Mouse (Mus musculus) spleen, embryonic (tissue): ENCODE measurements around the gene Rbm33.

ENCODE experiments used
- CTCF ChIA-PET: fragments of 350-600 bp; sonication (Branson Sonifier 250); formaldehyde crosslinking; loops from one replicate; lab custom pipeline; 2022; lab: Charles Lee

Gene Rbm33

DNA sequence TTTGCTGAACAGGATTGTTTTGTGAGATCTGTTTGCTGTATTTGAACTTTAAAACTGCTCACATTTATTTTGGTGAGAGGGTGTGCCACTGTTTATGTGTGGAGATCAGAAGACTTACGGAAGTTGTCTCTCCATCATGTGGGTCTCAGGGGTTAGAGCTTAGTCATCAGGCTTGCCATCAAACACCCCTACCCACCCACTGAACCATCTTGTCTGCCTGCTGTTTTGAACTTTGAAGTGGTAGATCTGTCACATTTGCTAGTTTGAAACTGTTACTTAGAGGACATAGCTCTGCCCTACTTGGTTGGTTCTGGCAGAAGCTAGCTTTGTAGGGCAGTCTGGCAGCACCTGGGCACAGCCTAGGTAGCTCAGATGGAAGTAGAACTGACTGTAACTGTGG is 85.8 kb downstream of the Rbm33 start:
- CTCF ChIA-PET, result no interaction called here

DNA sequence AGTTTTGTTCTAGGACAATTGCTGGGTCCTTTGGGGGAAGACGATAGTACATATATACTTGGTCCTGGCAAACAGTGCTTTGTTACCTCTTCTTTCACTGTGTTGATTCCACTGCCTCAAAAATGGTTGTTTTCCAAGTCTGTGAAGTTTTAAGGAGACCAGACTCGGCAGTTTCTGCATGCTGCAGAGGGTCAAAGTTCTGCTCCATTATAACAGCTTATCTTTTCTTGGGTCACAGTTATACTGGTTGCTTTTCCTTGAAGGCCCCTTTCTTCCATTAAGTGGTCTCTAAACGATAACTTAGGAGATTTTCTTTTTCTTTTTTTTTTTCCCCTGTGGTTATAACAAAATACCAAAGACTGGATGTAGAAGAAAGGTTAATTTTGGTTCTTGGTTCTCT is 89.7 kb downstream of the Rbm33 start:
- CTCF ChIA-PET, result no interaction called here

DNA sequence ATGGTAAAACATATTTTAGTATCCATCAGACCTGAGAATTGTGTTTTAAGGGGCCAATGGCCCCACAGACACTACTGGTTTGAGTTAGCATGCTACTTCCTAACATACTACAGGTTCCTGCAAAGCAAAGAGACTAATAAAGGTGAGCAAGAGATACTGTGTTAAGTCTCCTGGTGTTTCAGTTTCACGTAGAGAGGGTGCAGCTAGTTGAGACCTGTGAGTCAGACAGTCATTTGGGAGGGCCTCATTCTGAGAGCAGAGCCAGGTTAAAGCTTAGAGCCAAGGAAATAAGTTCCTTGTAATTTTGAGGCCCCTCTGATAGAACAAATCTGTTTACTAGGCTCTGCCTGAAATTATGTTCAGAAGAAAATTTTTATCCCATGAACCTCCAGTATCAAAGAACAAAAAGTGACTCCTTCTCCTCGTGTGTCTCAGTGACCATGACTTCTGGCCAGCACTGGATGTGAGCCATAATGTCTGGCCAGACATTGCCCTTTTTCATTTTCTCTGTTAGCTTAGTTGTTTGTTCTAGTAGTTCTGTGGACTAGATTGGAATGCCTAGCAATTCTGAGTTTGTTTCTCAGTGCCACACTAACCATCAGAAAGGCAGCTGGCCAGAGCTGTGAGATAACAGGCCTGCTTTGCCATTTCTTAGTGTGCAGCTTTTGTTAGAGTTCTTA is 95.2 kb downstream of the Rbm33 start:
- CTCF ChIA-PET, result no interaction called here

DNA sequence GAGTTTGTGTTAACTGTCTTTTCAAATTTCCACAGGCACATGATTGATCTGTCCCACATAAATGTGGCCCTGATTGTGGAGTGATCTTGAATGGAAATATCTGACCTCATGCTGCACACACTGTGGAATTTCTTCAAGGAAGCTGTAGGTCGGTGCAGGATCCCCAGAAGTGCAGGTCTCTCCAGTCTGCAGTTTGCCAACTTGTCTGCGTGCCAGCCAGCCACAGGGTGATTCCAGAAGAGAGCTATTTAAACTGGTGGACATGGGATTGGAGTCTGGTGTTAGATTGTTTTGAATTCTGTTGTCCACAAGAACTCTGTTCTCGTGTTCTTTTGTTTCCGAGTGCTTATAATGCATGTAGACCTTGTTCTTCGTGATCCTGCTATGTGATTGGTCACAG is 96.6 kb downstream of the Rbm33 start:
- CTCF ChIA-PET, result no interaction called here

DNA sequence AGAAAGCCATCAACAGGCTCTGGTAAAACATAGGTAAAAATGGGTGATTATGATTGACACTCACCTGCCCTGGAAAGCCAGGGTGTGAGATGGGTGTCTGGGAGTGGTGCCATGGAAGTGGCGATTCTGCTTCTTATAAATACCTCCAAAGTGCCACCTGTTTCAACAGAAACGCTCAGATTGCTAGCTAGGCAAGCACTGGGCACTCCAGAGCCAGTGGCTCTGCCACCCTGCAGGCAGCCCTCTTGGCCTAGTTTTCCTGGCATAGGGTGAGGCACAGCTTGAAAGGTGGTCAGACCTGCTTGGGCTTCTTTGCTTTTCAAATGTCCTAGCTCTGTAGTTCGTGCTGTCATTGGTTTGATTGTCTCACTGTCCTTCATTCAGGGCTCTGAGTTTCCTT is 97.2 kb downstream of the Rbm33 start:
- CTCF ChIA-PET, result no interaction called here

DNA sequence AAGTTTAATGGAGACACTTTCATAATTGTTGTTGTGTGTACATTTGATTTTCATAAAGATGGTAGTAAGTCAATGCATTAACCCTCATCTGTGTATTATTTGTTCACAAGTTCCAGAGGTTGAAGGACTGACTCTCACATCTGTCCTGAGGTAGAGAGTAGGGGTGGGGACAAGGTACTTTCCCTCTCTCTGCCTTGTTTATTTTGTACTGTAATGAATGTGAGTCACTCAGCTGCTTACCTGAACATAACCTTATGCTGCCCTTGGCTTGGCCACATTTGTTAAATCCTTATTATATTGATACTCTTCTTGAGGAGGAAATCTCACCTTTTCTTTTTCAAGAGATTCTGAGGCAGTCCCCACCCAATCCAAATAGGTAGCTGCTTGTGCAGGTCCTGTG is 99.1 kb downstream of the Rbm33 start:
- CTCF ChIA-PET, result no interaction called here

DNA sequence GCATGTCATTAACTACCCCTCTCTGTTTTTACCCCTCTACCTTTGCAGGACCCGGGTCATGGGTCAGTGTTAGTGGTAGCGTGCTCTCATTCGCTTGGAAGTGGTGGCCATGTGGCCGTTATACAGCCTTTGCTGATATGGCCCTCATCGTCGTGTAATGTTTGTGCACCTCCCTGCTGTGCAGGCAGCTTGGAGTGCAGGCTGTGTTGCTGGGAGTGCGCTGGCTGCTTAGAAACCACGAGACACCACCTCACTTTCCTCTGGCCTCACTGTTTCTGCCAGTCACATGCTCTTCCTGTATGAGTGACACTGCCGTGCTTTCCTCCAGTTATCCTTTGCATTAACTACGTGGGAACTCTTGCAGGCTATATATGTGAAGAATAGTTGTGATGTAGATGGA is 101.8 kb downstream of the Rbm33 start:
- CTCF ChIA-PET, result no interaction called here

DNA sequence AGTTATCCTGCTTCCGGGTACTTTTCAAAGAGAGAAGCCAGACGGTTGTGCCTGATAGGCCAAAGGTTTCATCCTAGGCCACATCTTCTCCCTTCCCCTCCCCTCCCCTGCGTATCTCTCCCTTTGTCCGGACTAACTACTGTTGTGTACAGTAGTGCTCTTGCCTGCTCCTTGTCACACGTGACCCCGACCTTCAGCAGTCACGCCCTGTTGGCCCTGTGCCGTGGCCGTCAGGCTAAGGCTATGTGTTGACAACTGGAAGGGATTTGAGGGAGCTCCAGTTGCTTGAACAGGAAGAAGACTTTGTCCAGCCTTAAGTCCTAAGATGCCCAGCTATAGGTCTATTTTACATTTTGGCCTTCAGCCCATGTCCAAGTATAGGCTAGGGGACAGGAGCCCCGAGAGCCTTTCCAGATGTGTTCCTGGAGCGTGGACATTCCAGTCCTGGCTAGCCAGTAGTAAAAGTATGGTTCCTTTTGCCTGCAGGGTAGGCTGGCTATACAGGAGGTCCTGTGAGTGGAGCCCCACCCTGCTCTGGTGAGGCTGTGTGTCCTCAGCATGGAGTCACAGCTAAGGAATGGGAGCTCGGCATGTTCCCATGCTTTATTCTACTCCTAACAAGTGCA is 102.8 kb downstream of the Rbm33 start:
- CTCF ChIA-PET, result no interaction called here

DNA sequence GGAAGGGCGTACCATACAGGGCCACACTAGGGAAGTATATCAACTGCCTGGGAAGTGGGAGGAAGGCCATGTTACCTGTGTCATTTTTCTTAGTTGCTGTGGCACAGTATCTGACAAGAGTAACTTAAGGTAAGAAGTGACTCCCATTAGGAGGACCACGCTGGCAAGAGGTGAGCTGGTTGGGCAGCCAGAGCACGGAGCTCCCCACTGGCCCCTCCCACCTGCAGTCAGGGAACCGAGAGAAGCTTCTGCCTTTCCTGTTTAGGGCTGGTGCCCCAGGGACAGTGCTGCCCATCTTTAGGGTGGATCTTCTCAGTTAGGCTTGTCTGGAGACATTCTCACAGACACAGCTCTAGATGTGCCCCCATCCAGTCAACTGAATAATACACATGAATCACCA is 106.9 kb downstream of the Rbm33 start:
- CTCF ChIA-PET, result interaction anchor here (0.6 kb wide), 1 partner anchor 880 kb away, joined by 10 read pairs; no protein-coding TSS in a partner anchor

DNA sequence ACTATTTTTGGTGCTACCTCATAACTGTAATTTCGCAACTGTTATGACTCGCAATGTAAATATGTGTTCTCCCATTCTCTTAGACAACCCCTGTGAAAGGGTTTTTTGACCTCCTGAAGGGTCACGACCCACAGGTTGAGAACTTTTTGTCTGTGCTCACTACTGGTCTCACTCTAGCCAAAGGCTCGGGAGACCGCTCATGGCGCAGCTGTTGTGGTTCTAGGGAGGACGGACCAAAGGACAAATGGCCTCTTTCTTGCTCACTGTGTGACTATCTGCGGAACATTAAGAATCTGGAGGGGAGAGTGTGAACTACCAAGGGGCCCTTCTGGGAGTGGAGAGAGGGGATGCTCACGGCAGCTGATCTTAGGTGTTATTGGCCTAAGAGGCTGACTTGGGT is 109.0 kb downstream of the Rbm33 start:
- CTCF ChIA-PET, result no interaction called here

DNA sequence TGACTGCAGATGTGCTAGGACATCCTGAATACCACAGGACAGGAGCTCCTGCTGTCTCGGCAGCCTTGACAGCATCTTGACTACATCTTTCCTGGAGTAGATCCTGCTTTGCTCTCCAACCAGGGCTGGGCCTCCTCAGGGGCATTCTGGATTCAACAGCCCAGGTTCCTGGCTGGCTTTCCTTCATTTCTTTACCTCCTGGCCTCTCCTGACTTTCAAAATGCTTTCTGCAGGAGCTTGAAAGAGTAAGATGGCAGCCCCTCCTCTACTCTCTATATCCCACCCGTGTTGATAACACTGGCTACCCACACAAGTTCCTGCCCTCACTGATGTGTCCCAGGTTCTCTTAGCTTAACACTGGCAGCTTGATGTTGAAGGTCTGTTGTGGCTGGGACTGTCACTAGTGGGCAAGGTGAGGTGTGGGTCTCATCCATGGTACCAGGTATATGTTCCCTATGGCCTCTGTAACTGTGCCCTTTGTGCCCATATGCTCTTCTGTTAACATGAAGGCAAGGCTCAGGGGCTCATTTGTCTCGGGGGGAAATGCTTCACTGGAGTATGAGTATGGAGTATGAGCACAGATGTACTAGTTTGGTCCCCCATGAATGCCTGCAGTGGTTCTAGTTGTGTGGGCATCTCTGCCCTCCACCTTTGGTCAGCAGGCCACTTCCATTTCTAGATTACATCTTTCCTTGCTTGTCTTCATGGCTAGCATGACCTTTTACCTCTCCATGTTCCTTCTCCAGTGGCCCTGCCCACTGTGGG is 133.4 kb downstream of the Rbm33 start:
- CTCF ChIA-PET, result no interaction called here

DNA sequence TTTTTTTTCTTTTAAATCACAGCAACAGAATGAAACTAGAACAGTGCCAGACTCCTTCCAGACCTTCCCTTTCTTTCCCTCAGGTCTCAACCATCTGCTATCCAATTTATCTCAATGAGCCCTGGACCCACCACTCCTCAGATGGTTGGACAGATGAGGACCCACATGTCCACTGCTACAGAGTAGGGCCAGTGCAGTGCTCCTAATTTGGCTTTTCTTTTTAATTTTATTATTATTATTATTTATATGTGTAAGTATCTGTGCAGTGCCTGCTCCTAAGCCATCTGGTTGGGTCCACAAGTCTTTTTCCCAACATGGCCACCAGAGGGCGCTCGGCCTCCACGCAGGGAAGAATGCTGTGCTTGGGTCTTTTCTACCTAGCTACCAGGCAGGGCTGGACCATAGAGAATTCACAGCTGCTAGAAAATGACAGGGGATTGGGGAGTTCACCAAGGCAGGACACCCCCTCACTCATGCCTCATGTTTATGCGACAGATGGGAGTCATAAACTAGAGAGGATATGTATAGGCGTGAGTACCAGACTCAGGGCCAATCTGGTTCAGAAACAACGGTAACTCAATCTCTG is 134.2 kb downstream of the Rbm33 start:
- CTCF ChIA-PET, result no interaction called here

DNA sequence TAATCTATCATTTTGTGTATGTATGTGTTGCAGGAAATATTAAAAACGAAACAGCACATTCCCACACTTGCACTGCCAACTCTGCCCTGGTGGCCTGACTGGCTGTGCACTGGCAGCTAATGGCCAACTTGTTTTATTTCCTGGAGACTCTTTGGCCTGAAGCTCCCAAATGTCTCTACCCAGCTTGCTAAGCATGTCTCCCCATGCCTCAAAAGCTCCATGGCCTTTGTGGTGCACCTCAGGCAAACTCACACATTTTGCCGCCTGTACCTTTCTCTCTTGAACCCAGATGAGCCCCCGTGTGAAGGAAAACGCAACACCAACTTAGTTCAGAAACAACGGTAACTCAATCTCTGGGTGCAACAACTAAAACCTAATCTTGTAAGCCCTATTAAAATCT is 136.2 kb downstream of the Rbm33 start:
- CTCF ChIA-PET, result no interaction called here

DNA sequence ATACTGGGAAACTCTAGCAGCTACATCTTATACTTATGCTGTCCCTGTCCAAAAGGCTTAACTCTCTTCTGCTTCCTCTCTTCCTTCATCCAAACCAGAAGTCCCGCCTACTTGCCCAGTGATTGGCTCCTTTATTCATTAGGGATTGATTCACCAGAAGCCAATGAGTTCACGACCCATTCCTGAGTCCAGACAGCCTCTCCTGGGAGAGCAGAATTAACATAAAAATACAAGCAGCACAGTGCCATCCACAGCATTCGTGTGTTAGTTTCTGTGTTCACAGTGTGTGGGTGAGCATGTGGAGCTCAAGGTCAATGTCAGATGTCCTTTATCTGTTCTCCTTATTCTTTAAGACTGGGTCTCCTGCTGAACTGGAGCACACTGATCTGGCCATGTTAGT is 136.6 kb downstream of the Rbm33 start:
- CTCF ChIA-PET, result no interaction called here

DNA sequence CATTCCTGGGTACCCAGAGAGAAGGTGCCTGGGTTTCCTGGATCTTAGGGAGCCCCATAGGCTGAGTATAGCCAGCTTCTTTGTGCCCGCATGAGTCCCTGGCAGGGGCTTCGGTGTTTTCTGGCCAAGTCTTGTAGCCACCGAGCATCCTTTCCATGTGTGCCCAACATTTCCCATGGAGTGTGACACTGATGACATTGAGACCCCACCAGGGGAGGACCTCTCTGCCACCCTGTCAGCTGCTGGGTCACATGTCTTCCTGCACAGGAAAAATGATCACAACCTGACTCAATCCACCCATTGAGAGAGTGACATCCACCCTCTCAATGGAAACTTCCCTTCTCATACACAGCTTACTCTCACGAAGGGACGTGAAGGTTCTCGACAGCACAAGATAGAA is 137.6 kb downstream of the Rbm33 start:
- CTCF ChIA-PET, result no interaction called here

DNA sequence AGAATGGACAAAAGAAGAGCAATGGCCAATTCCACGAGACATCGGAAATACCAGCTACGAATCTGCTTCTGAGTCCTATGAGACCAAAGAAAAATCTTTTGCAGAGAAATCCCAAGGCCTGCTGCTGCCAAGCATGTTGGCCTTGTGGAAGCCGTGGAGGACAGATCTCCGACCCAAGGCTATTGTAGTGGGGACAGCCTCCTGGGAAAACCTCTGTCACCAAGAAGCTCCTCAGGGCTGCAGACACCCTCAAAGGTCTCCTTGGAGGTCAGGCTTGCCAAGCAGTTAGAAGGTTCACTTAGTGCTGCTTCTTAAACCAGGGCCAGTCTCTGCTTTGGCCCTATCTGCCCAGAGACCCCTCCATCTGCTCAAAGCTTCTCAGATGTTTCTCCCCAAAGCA is 138.8 kb downstream of the Rbm33 start:
- CTCF ChIA-PET, result no interaction called here

DNA sequence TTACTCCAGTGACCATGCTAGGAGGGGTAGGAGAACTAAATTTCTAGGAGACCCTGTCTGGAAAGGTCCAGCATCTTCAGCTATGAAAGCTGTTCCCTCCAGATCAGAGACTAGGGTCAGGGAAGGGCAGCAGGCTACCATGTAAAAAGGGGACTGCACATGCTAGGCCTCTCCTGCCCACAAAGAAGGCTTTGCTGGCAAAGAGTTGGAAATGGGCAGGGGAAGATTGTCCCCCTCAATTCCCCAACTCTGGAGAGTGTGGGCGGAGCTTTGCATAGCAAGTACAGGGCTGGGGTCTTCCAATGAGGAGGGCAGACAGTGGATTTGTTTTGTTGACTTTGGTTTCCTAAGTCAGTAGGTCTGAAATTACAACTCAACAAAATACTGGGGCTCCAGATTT is 139.4 kb downstream of the Rbm33 start:
- CTCF ChIA-PET, result no interaction called here

DNA sequence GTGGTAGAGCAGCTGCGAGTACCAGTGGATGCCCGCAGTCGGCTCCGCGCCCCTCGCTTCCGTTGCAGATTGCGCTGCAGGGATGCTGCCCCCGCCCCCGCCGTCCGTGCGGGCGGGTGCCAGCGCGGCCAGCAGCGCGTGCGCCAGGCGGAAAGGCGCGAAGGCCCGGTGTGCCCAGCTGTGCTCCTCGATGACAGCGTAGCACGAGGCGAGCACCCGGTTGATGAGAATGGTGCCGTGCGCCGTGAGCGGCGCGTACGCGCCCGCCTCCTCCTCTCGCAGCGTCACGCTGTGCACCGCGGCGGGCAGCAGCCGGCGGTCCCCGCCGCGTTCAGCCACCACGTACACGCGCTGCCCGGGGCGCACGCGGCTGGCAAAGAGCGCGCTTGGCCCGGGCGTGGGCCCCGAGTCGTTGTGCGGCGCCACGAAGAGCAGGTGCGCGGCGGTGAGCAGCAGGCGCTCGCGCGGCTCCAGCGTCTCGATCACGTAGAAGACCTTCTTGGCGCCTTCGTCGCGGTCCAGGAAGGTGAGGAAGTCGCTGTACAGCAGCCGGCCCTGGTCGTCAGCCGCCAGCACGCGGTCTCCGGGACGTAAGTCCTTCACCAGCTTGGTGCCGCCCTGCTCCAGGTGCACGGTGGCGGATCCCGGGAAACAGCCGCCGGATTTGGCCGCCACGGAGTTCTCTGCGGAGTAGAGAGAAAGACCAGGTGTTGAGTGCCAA is 141.2 kb downstream of the Rbm33 start:
- CTCF ChIA-PET, result no interaction called here

DNA sequence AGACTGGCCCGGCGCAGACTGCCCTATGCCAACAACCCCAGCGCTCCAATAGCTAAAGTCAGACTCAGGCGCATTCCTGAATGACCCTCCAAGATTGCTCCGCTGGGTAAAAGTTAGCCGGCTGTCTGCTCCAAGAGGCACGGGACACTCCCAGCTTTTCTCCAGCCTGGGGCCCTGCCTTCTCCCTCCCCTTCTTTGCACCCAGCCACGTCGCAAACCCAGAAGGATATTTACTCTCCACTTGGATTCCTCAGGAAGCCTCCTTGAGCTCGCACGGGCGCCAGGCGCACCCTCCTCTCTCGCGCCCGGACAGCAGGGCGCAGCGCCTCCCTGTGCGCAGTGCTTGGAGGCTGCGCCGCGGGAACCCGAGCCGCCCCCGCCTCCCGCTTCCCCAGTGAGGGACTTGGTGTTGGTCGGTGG is 141.9 kb downstream of the Rbm33 start:
- CTCF ChIA-PET, result no interaction called here

DNA sequence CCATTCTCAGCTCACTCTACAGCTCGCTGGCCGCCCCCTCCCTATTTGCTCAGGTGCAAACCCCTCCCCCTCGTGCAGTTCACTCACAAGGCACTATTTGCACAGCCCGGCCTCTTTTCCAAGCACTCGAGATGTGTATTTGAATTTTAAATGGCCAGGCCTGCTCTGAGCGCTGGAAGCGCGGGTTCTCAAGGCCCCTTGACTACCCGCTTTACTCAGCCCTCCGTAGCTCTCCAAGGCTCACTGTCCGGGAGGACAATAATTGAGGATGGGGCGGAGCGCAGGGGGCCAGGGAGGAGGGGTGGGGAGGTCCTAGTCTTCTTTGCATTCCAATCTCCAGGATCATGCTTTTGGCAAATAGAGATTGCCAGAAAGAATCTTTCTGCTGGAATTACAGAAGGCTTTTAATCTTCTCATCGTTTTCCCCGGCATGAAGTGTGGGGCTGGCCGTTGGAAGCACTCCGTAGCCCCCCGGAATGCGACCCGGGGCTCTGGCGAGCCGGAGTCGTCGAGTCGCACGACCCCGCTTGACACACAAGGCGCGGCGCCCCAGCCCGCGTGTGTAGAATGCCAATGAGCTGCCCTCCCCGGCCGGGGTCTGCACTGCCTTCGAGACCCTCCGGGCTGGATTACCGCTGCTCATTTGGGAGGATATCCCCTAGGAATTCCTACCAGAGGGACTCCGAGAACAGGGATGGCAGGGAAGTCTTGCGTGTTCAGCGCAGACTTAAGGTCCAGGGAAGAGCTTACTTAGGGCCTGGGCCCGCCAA is 142.7 kb downstream of the Rbm33 start:
- CTCF ChIA-PET, result no interaction called here
